Comparison of ENCODE assay signal across 8 mouse cellular contexts in the genomic region with DNA sequence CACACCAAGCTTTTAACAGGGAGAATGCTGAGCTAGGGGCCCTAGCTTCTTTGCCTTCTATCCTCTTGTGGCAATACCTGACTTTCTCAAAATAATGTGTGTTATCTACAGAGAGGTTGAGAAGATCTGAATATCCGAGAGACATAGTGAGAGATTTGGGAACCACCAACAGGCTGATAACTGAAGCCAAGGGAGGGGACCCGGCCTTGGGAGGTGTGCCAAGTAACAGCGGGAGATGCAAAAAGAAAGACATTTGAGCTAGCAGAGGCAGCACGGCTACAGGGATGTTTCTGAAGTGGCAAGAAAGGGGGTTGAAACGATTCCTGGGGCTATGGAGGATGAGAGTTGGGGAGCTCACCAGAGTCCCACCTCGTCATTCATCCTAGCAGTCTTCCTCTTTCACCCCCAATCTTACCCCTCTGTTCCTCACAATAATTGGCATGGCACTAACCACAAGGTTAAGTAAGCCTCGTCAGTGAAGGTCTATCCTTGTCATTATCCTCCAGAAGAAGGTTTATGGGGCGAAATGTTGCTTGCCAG. TPM values are rescaled to one million over a fixed set of nuclear protein-coding genes. Genes with fewer than 3 reads are reported as not detected.
DNase-seq lines count a peak whose midpoint lies in the region; ATAC-seq and TF ChIP-seq lines count a peak whose summit lies in the region.

No protein-coding gene starts in this region.

- peak overlapping the region; percentile 90 for H3K27ac ChIP-seq in gastrocnemius, adult 2 months
- 0 out of 2 replicates have a peak overlapping the region, but pooled peaks have one; percentile 22 for H3K27ac ChIP-seq in intestine, postnatal 0 days (ENCODE audit: low read depth, low read length)
- peak overlapping the region; percentile 92 for H3K27ac ChIP-seq in testis, adult 2 months (ENCODE audit: control insufficient read depth, insufficient read depth, low read depth, low read length)

- H3K9me3 ChIP-seq in intestine, postnatal 0 days (ENCODE audit: control insufficient read depth), result no peaks in the 10 kb centered on the region

- no peak overlapping the region for H3K9ac ChIP-seq in intestine, postnatal 0 days (ENCODE audit: low read depth, low read length)

- no peak for TF ChIP-seq CTCF in gastrocnemius, adult 2 months (IDR thresholded peaks at IDR 0.05)
- no peak for TF ChIP-seq CTCF in intestine, postnatal 0 days (IDR thresholded peaks at IDR 0.05; ENCODE audit: low read depth)
- TF ChIP-seq CTCF in testis, adult 2 months (IDR thresholded peaks at IDR 0.05; ENCODE audit: control insufficient read depth, insufficient read depth, insufficient replicate concordance, low read depth, low read length), result no peak

- peak; percentile 95 for DNase-seq in heart, adult 11 months
- no peak for DNase-seq in heart, postnatal 25 days (ENCODE audit: low spot score)
- peak; percentile 29 for DNase-seq in Muller cell, postnatal 12 days (ENCODE audit: inconsistent ontology term)
- DNase-seq in gastrocnemius, adult 2 months, result peak; percentile 66
- DNase-seq in spleen, postnatal 36 days (ENCODE audit: low spot score in 2 of 2), result no peak
- no peak for DNase-seq in left cerebral cortex, adult 18-20 months (ENCODE audit: low spot score in 2 of 2)

- no peak for TF ChIP-seq POLR2A in testis, adult 2 months (IDR thresholded peaks at IDR 0.05; ENCODE audit: control insufficient read depth, low read depth, low read length)

- no peaks in the 10 kb centered on the region; the same call in 1 of the 2 replicates for H3K4me1 ChIP-seq in intestine, postnatal 0 days (replicated peaks; ENCODE audit: control insufficient read depth, insufficient read depth, low read length)
- peaks cover 21% of the 10 kb centered on the region for H3K4me1 ChIP-seq in testis, adult 2 months (ENCODE audit: control insufficient read depth, insufficient read depth, low read length)

- H3K4me3 ChIP-seq in gastrocnemius, adult 2 months, result peak overlapping the region; percentile 67
- H3K4me3 ChIP-seq in intestine, postnatal 0 days (ENCODE audit: low read depth, low read length), result no peak overlapping the region
- no peak overlapping the region for H3K4me3 ChIP-seq in testis, adult 2 months (ENCODE audit: control insufficient read depth, low read depth, low read length)

- no peaks in the 10 kb centered on the region for H3K27me3 ChIP-seq in intestine, postnatal 0 days (replicated peaks; ENCODE audit: control insufficient read depth, insufficient read depth, low read length)
- H3K27me3 ChIP-seq in testis, adult 2 months (ENCODE audit: control insufficient read depth, insufficient read depth, low read length), result no peaks in the 10 kb centered on the region

- H3K36me3 ChIP-seq in intestine, postnatal 0 days (ENCODE audit: control insufficient read depth, insufficient read depth), result no peaks in the 10 kb centered on the region
- no peaks in the 10 kb centered on the region for H3K36me3 ChIP-seq in testis, adult 2 months (ENCODE audit: control insufficient read depth, insufficient read depth, low read length)

- H3K4me2 ChIP-seq in intestine, postnatal 0 days (replicated peaks; ENCODE audit: low read depth), result no peak overlapping the region

- intact Hi-C loops in heart, postnatal 25 days (cut with DNase I), result no loop called here
- intact Hi-C loops in gastrocnemius, adult 2 months (cut with DNase I), result no loop called here

- WGBS in intestine, postnatal 0 days, result 51% methylated on average over 8 of the region's 8 CpGs

- no peak for ATAC-seq in intestine, postnatal 0 days

RNA-seq across cellular contexts. Expression of gene Ezh1, which starts 3.2 kb away (rescaled TPM):
- total RNA-seq in heart, postnatal 25 days (2021), result 10 to 100 TPM; 26.0 to 30.4 TPM
- total RNA-seq in gastrocnemius, adult 2 months (2021), result 10 to 100 TPM; 25.9 to 26.3 TPM
- 9.8 and 10.8 TPM in 2 replicates for polyA plus RNA-seq in intestine, postnatal 0 days (2015; fragmentation: Nextera tagmentation; extraction: Ambion mirVana)
- 14.3 and 14.5 TPM in 2 replicates for polyA plus RNA-seq in testis, adult 2 months (2012; rRNA removed)
- 10 to 100 TPM; 55.7 to 62.7 TPM for total RNA-seq in left cerebral cortex, adult 18-20 months (2021)

RNA-seq across cellular contexts. Expression of gene Ramp2, which starts 16.4 kb away (rescaled TPM):
- 100 to 1,000 TPM in 1 of 2 experiments, 10 to 100 TPM in 1; 80.9 to 123 TPM for total RNA-seq in heart, postnatal 25 days (2021)
- total RNA-seq in gastrocnemius, adult 2 months (2021), result 10 to 100 TPM; 34.8 to 37.0 TPM
- 67.7 and 74.7 TPM in 2 replicates for polyA plus RNA-seq in intestine, postnatal 0 days (2015; fragmentation: Nextera tagmentation; extraction: Ambion mirVana)
- polyA plus RNA-seq in testis, adult 2 months (2012; rRNA removed), result 5.6 and 5.8 TPM in 2 replicates
- total RNA-seq in left cerebral cortex, adult 18-20 months (2021), result 10 to 100 TPM; 31.4 to 37.8 TPM

RNA-seq across cellular contexts. Expression of gene Vps25, which starts 24.1 kb away (rescaled TPM):
- total RNA-seq in heart, postnatal 25 days (2021), result 10 to 100 TPM; 78.2 to 85.0 TPM
- total RNA-seq in gastrocnemius, adult 2 months (2021), result 10 to 100 TPM; 40.2 to 53.4 TPM
- 148 and 157 TPM in 2 replicates for polyA plus RNA-seq in intestine, postnatal 0 days (2015; fragmentation: Nextera tagmentation; extraction: Ambion mirVana)
- polyA plus RNA-seq in testis, adult 2 months (2012; rRNA removed), result 26.1 and 26.2 TPM in 2 replicates
- 10 to 100 TPM; 56.8 to 65.8 TPM for total RNA-seq in left cerebral cortex, adult 18-20 months (2021)

RNA-seq across cellular contexts. Expression of gene Wnk4, which starts 30.9 kb away (rescaled TPM):
- total RNA-seq in heart, postnatal 25 days (2021), result 10 to 100 TPM in 1 of 2 experiments, 1 to 10 TPM in 1; 9.6 to 14.6 TPM
- under 1 TPM; 0.08 to 0.22 TPM for total RNA-seq in gastrocnemius, adult 2 months (2021)
- 4.6 and 4.7 TPM in 2 replicates for polyA plus RNA-seq in intestine, postnatal 0 days (2015; fragmentation: Nextera tagmentation; extraction: Ambion mirVana)
- 10.8 and 12.3 TPM in 2 replicates for polyA plus RNA-seq in testis, adult 2 months (2012; rRNA removed)
- 1 to 10 TPM; 7.0 to 8.8 TPM for total RNA-seq in left cerebral cortex, adult 18-20 months (2021)

RNA-seq across cellular contexts. Expression of gene Cntd1, which starts 49.4 kb away (rescaled TPM):
- under 1 TPM; 0.10 to 0.28 TPM for total RNA-seq in heart, postnatal 25 days (2021)
- total RNA-seq in gastrocnemius, adult 2 months (2021), result under 1 TPM; 0.20 to 0.36 TPM
- 0.26 and 0.47 TPM in 2 replicates for polyA plus RNA-seq in intestine, postnatal 0 days (2015; fragmentation: Nextera tagmentation; extraction: Ambion mirVana)
- 37.1 and 54.6 TPM in 2 replicates for polyA plus RNA-seq in testis, adult 2 months (2012; rRNA removed)
- total RNA-seq in left cerebral cortex, adult 18-20 months (2021), result under 1 TPM; 0.46 to 0.56 TPM

Comparison
In these comparisons a context has a peak if more than half of its experiments do, and no peak if none do; other contexts are left out.
1. DNase-seq: peak in heart, adult 11 months (single experiment), Muller cell, postnatal 12 days (single experiment) and gastrocnemius, adult 2 months (single experiment); none in heart, postnatal 25 days (single experiment), spleen, postnatal 36 days (0 of 2) and left cerebral cortex, adult 18-20 months (0 of 2).
2. H3K27ac ChIP-seq: peak in every context shown above with its lines; median percentile 92 in testis, adult 2 months; 90 in gastrocnemius, adult 2 months; 22 in intestine, postnatal 0 days.